Mouse (Mus musculus): ENCODE measurements around the gene Ptgfrn.

Ptgfrn gene

GRCm38 (mm10) chr3:101037984-101038545, 72.0 kb downstream of the Ptgfrn start:
- DNase-seq (ENCODE audit: low spot score in 2 of 2) = no peak

- DNase-seq (ENCODE audit: low spot score in 2 of 2) = no peak
These were observed 74.1 kb downstream of the Ptgfrn start for GRCm38 (mm10) chr3:101036001-101036400.

DNA sequence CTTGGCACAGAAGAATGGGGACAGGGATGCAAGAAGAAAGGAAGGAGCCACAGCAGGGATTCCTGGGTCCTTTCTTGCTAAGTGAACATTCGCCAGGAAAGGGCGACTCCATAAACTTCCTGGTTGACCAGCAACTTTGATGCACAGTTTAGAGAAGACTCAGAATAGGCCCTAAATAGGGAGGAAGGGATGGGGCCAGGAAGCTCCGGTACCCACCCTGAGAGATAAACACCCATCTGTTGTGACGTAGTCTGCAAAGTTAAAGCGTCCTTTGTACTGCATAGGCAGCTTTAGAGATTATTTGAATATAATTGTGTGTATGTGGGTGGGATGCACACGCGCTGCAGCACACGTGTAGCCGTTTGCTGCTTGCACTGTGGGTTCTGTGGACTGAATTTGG, 75.6 kb downstream of the Ptgfrn start:
- no peak for DNase-seq (ENCODE audit: low spot score in 2 of 2)

GRCm38 (mm10) chr3:101033644-101034043, 76.4 kb downstream of the Ptgfrn start:
- DNase-seq (ENCODE audit: low spot score in 2 of 2) = no peak

DNA sequence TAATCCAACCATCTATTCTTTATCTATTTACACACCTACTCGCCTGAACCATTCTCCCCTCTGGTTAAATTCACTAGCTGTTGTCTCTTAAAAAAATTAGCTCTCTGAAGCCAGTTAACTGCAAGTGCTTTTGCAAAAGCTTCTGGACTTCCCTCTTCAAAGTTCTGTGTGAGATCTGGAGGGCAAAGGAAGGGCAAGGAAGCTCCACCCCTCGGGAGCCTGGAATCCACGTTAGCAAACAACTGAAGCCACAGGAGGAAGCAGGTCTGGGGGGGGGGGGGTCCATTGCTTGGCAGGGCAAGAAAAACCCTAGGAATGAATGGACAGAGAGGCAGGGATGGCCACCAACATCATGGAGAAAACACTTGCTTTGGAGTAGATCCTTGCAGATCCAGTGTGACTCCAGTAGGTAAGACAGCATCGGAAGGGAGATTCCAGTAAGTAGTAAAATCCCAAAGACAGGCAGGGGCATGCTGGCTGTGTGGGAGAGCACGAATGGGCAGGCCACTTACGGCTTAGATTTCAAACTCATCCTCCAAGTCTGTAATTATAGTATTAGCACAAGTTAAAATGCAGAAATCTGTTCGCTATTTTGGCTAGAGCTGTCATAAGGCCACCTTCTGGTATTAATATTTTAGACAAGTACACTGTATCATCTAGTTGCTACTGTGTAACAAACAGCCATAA, 78.5 kb downstream of the Ptgfrn start:
- no peak for DNase-seq (ENCODE audit: low spot score in 2 of 2)

DNA sequence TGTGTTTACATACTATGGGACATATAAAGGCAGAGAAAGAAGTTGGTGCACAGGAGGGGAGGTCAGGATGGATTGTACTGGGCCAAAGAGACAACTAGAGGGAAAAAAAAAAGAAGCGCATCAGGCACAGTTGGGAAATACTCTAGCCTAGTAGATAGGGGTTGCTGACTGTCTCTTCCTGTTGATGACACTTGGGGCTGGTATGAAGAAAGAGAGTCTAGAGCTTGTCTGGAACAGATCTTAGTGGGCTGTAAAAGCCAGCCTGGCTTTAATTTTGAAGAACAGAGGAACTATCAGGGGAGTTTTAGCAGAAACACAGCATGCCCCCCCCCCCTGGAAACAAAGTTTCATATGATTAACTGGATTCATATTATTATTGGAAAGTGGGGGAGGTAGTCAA, 79.4 kb downstream of the Ptgfrn start:
- DNase-seq (ENCODE audit: low spot score in 2 of 2) = no peak

DNA sequence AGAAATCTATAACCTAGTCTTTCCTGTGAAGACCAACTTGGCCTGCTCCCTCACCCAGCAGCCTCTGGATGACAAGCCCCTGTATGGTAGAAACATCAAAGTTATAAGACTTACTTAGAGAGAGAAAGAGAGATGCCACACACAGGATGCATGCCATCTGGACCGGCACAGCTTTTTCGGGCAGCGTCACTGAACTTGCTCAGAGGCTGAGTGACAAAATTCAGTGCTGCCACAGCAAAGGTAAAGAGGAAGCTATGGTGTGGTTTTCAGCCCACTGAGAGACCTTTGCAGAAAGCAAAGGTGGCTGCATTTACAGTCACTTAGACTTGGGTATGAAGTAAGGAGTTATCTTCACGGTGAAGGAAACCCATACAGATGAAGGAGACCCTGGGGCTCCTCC, 80.7 kb downstream of the Ptgfrn start, which contains the start of gene Cd101:
TSS of gene Cd101 (minus strand) at position 218 of the 400 bp plus-strand sequence.
- peak in 1 of 2 experiments; percentile 28 for DNase-seq (ENCODE audit: low spot score in 2 of 2)

DNA sequence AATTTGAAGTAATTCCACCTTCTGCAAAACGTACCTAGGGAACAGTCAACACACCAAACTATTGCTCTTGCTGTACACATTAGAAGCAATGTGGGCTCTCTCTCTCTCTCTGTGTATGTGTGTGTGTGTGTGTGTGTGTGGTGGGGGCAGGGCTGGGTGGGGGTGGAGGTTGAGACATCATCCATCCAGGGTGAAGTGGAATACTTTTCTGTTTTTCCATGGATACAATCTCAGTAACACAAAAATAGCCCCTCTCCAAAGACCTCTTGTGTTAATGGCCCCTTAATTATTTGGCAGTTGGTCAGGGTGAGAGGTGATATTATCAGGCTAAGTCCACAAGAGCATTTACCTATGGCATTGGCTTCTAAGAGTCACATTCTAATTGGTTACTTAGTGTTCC, 83.3 kb downstream of the Ptgfrn start:
- DNase-seq (ENCODE audit: low spot score in 2 of 2) = no peak

DNA sequence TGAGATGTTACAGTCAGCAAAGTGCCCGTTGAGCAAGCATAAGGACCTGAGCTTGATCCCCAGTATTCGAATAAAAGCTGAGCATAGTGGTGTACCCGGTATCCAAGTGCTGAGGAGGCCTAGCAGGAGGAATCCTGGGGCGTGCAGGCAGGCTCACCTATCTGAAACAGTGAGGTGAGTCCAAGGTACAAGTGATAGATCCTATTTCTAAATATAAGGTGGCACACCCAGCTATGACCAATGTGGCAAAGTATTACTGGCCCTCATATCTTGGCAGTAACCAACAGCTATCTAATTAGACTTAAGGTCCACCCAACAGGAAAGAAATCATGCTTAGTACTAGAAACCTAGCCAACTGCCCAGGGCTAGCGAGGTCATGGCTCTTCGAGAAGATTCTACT, 87.1 kb downstream of the Ptgfrn start:
- no peak for DNase-seq (ENCODE audit: low spot score in 2 of 2)

GRCm38 (mm10) chr3:101021481-101022051, 88.5 kb downstream of the Ptgfrn start:
- DNase-seq (ENCODE audit: low spot score in 2 of 2) = no peak

GRCm38 (mm10) chr3:101021073-101021472, 89.0 kb downstream of the Ptgfrn start:
- no peak for DNase-seq (ENCODE audit: low spot score in 2 of 2)

DNA sequence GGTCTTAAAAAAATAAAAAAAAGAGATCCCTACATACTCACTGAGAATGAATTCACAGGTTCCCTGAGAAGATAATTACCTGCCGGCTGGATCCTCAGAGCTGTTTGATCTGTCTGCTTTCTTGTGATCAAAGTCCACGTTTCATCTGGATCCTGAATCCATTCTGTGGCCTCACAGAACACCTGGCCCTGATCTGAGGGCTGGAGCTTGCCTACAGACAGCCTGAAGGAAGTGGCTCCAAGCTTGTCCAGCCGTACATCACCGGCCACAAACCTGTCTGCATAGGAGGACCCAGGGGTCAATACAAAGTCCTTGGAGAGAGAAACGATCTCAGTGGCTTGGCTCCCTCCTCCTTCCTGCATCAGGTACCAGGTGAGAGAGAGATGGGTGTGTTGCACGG, 91.6 kb downstream of the Ptgfrn start:
- no peak for DNase-seq (ENCODE audit: low spot score in 2 of 2)

DNA sequence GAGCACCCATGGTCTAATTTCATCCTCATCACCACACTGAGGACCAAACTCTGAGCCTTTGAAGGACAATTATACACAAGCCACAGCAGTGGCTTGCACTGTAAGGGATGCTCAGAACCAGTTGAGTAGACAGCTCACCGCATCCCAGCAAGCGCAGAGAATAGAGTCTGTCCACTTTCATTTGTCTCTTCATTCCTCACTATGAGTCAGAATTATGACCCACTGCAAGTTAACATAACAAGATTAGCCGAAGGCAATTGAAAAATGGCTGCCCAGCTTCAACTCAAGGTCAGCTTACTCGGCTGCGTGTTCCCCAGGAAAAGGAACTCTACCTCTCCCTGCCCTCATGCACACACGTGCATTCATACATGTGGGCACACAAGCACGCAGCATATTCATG, 94.0 kb downstream of the Ptgfrn start:
- no peak for DNase-seq (ENCODE audit: low spot score in 2 of 2)

GRCm38 (mm10) chr3:101015254-101015653, 94.8 kb downstream of the Ptgfrn start:
- DNase-seq (ENCODE audit: low spot score in 2 of 2) = no peak

- no peak for DNase-seq (ENCODE audit: low spot score in 2 of 2)
These were observed 96.5 kb downstream of the Ptgfrn start for GRCm38 (mm10) chr3:101013536-101013935.

GRCm38 (mm10) chr3:101013005-101013404, 97.1 kb downstream of the Ptgfrn start:
- no peak for DNase-seq (ENCODE audit: low spot score in 2 of 2)

DNA sequence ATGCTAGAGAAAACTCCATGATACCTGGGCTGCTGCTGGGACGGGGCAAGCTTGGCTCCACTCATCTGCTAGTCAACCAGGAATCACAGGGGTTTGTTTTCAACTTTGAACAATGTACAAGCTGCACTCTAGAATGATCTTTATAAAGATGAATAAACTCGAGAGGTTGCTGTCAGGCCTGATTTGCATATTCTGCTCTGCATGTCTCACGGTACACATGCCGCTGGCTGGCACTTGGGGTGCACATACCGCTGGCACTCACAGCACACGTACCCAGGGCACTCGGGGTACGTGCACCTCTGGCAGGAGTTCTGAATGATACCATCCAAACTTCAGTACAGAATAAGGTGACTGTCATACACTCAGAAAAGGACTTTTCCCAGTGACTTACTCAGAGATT, 97.5 kb downstream of the Ptgfrn start:
- DNase-seq (ENCODE audit: low spot score in 2 of 2) = no peak

DNA sequence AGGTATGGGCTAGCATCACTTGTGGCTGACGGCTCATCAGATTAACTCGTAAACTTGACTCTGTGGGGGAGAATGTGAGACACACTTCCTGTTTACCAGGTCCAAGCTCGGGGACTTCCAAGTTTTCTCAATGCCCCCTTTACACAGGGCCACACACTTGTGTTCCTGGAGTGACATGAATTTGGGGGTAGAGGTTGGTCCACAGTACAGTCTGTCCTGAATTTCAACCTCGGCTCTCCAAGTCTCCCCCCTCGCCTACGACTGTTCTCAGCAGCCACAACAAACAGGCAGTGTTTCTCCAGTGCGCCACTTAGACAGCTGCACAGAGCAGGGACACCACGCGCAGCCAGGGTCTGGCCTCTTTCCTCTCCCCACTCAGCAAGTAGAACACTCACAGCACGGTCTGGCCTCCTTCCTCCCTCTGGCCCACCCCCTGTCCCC, 97.9 kb downstream of the Ptgfrn start:
- DNase-seq (ENCODE audit: low spot score in 2 of 2) = peak in 1 of 2 experiments; percentile 33

GRCm38 (mm10) chr3:101011203-101011600, 98.9 kb downstream of the Ptgfrn start:
- no peak for DNase-seq (ENCODE audit: low spot score in 2 of 2)

DNA sequence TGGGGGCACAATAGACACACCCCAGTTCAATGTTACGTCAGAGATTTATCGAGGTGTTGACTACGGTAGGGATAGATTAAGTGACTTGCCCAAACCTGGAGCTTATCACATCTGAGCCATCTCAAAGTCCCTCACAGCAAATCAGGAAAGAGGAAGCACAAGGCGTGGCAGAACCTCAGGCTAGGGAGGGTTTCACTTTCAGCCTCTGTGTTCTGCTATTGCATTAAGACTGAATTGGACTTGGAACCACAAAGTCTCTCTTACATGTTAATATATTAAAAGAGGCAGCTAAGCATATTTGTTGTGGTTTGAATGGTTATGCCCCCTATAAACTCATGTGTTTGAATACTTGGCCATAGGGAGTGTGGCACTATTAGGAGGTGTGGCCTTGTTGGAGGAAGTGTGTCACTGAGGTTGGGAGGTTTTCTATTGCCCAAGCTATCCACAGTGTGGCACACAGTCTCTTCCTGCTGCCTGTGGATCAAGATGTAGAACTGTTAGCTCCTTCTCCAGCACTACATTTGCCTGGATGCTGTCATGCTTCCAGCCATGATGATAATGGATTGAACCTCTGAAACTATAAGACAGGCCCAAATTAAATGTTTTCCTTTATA, 99.4 kb downstream of the Ptgfrn start:
- DNase-seq (ENCODE audit: low spot score in 2 of 2) = peak in 1 of 2 experiments; percentile 30

DNA sequence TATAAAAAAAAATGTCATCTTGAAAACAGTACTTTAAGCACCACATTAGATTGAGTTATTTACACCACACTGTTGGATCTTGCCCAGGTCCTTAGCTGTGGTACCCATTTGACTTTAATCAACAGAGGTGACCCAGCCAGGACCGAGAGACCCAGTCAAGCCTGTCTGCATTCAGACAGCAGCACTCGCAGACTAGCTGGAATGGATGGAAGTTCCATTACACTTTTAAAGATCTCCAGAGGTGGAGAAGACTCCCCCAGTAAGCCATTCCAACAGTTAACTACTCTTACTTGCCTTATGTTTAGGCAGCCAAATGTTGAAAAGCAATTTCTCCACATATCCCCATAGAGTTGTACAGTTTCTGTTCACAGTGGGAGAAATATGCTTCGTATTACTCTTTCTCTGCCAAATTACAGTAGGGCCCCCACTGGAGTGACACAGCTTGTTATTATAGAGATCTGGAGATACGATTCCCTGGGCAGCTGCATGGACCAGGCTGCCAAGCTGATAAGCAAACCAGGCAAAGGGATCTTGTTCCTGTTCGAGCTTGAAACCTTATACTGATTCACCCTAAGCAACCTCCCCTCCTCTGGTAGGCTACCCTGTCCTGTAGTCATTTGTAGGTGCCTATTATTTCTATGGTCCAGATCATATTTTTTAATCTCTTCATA, 102.8 kb downstream of the Ptgfrn start:
- DNase-seq (ENCODE audit: low spot score in 2 of 2) = no peak

- no peak for DNase-seq (ENCODE audit: low spot score in 2 of 2)
These were observed 104.7 kb downstream of the Ptgfrn start for GRCm38 (mm10) chr3:101005392-101005791.

Measured in spleen, postnatal 10 days (tissue).